Mouse (Mus musculus) neural tube, embryonic 12.5 days (tissue): ENCODE results near the gene Rps6kl1. TPM values are rescaled to one million over a fixed set of nuclear protein-coding genes. Genes with fewer than 3 reads are reported as not detected.

ENCODE experiments used
- ATAC-seq: fragments of 200-750 bp; cut with Nextera tagmentation; 2 replicates; pipeline ENCODE4 v1.8.0; 2017; ENCODE audit warnings: low read depth, mild to moderate bottlenecking, moderate TSS enrichment, moderate library complexity; ENCODE audit not compliant: low FRiP score
- H3K27ac ChIP-seq: fragments of 300-500 bp; sonication (generic); 2 replicates; pipeline ENCODE4 v1.5.1; 2016
- H3K27me3 ChIP-seq: fragments of 300-500 bp; sonication (generic); replicated peaks from 2 replicates; pipeline ENCODE4 v1.6.1; 2016; ENCODE audit warnings: mild to moderate bottlenecking
- H3K36me3 ChIP-seq: fragments of 300-500 bp; sonication (generic); 2 replicates; pipeline ENCODE4 v1.6.1; 2016; ENCODE audit warnings: mild to moderate bottlenecking
- H3K4me1 ChIP-seq: fragments of 300-500 bp; sonication (generic); 2 replicates; pipeline ENCODE4 v1.6.1; 2016
- H3K4me2 ChIP-seq: fragments of 300-500 bp; sonication (generic); replicated peaks from 2 replicates; pipeline ENCODE4 v1.6.1; 2016; ENCODE audit warnings: mild to moderate bottlenecking
- H3K4me3 ChIP-seq: fragments of 300-500 bp; sonication (generic); 2 replicates; pipeline ENCODE4 v1.5.1; 2016
- H3K9ac ChIP-seq: fragments of 300-500 bp; sonication (generic); 2 replicates; pipeline ENCODE4 v1.6.1; 2016; ENCODE audit warnings: mild to moderate bottlenecking
- H3K9me3 ChIP-seq: fragments of 300-500 bp; sonication (generic); 2 replicates; pipeline ENCODE4 v1.6.1; 2016; ENCODE audit warnings: mild to moderate bottlenecking
- WGBS: fragments of 180-500 bp; shearing (Covaris S2); methylation state at CpG from one replicate; pipeline ENCODE4 v1.1.7; 2016; 5-methylcytosine and 5-hydroxymethylcytosine counted together
- polyA plus RNA-seq: library from polyadenylated mRNA; unstranded; fragments of >200 nt; fragmentation: Nextera tagmentation; extraction: Ambion mirVana; gene quantifications from 2 replicates; pipeline ENCODE4 v1.2.1, GENCODE M21; 2016

Rps6kl1 gene
- polyA plus RNA-seq, 1 experiment from 2014 or later = 14.6 TPM

- peaks cover 3% of the 10 kb centered on the region; the same call in 1 of the 2 replicates for H3K4me1 ChIP-seq
- H3K4me2 ChIP-seq = no peak overlapping the region
- H3K27me3 ChIP-seq = no peaks in the 10 kb centered on the region
- ATAC-seq = no peak
- no peak overlapping the region for H3K4me3 ChIP-seq
- peaks cover 5% of the 10 kb centered on the region for H3K36me3 ChIP-seq
- 39% methylated on average over 14 of the region's 14 CpGs for WGBS
- no peaks in the 10 kb centered on the region for H3K9me3 ChIP-seq
- H3K27ac ChIP-seq = no peak overlapping the region
- no peak overlapping the region for H3K9ac ChIP-seq
Measured at GRCm38 (mm10) chr12:85094010-85094409, 57.1 kb downstream of the Rps6kl1 start.

GRCm38 (mm10) chr12:85092214-85092613, 58.9 kb downstream of the Rps6kl1 start:
- Histone ChIP-seq H3K4me3 (no peak overlapping the region), H3K27me3 (no peaks in the 10 kb centered on the region), H3K4me1 (peaks cover 3% of the 10 kb centered on the region; the same call in 1 of the 2 replicates), H3K4me2 (no peak overlapping the region), H3K27ac (no peak overlapping the region), H3K9me3 (no peaks in the 10 kb centered on the region), H3K9ac (no peak overlapping the region), H3K36me3 (peaks cover 22% of the 10 kb centered on the region)
- ATAC-seq = no peak
- 10% methylated on average over 3 of the region's 3 CpGs for WGBS

GRCm38 (mm10) chr12:85091190-85091589, 59.9 kb downstream of the Rps6kl1 start:
- 84% methylated on average over 3 of the region's 3 CpGs for WGBS
- Histone ChIP-seq H3K9me3 (no peaks in the 10 kb centered on the region), H3K27me3 (no peaks in the 10 kb centered on the region), H3K36me3 (peaks cover 31% of the 10 kb centered on the region), H3K4me3 (no peak overlapping the region), H3K4me2 (no peak overlapping the region), H3K9ac (no peak overlapping the region), H3K27ac (no peak overlapping the region), H3K4me1 (peaks cover 3% of the 10 kb centered on the region; the same call in 1 of the 2 replicates)
- ATAC-seq = no peak

- Histone ChIP-seq H3K4me3 (no peak overlapping the region), H3K9ac (no peak overlapping the region), H3K9me3 (no peaks in the 10 kb centered on the region), H3K27me3 (no peaks in the 10 kb centered on the region), H3K27ac (no peak overlapping the region), H3K36me3 (peaks cover 31% of the 10 kb centered on the region), H3K4me2 (no peak overlapping the region), H3K4me1 (no peaks in the 10 kb centered on the region)
- WGBS = 82% methylated on average over 12 of the region's 12 CpGs
- ATAC-seq = no peak
Measured at GRCm38 (mm10) chr12:85087845-85088244, 63.2 kb downstream of the Rps6kl1 start.

Other genes with a start within 250 kb of the Rps6kl1 start
- gene Fcf1, start 180.4 kb downstream of the Rps6kl1 start, polyA plus RNA-seq = 129 and 134 TPM in 2 replicates
- gene Arel1, start 180.4 kb downstream of the Rps6kl1 start, polyA plus RNA-seq = 27.8 and 28.7 TPM in 2 replicates
- 36.8 and 40.1 TPM in 2 replicates for gene Ylpm1, start 154.9 kb downstream of the Rps6kl1 start, polyA plus RNA-seq
- 4.2 and 5.6 TPM in 2 replicates for gene Prox2, start 40.5 kb downstream of the Rps6kl1 start, polyA plus RNA-seq
- gene Dlst, start 40.4 kb downstream of the Rps6kl1 start, polyA plus RNA-seq = 114 and 116 TPM in 2 replicates
- 9.7 and 10.9 TPM in 2 replicates for gene Pgf, start 26.5 kb upstream of the Rps6kl1 start, polyA plus RNA-seq
- 92.5 and 107 TPM in 2 replicates for gene Eif2b2, start 68.2 kb upstream of the Rps6kl1 start, polyA plus RNA-seq
- 8.3 and 9.0 TPM in 2 replicates for gene Mlh3, start 119.3 kb upstream of the Rps6kl1 start, polyA plus RNA-seq
- gene Acyp1, start 137.2 kb upstream of the Rps6kl1 start, polyA plus RNA-seq = 67.1 TPM in 2 replicates
- gene Zc2hc1c, start 137.3 kb upstream of the Rps6kl1 start, polyA plus RNA-seq = 1.1 and 1.2 TPM in 2 replicates
- 21.3 and 23.7 TPM in 2 replicates for gene Nek9, start 188.1 kb upstream of the Rps6kl1 start, polyA plus RNA-seq
- gene Tmed10, start 223.6 kb upstream of the Rps6kl1 start, polyA plus RNA-seq = 230 and 234 TPM in 2 replicates